Mouse (Mus musculus): Measurements from ENCODE around the gene Treh. TPM values are rescaled to one million over a fixed set of nuclear protein-coding genes. Genes with fewer than 3 reads are reported as not detected.

Gene Treh
- polyA plus RNA-seq, 1 experiment, result 0.15 TPM

DNA sequence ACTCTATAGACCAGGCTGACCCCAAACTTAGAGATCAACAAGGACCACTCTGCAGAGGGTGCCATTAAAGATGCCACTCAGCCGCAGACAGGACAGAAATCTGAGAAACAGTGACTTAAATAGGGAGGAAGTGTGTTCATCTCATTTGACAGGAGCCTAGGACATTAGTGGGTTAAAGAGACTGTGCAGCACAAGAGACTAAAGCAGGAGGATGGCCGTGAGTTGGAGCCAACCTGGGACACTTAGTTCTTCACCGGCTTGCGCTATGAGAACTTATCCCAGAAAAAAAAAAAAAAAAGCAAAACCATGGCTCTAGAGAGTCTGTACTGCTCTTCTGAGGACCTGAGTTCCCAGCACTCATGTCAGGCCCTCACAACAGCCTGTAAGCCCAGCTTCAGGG lies 25.4 kb upstream of the Treh start:
- no peak for DNase-seq
- no peak overlapping the region for H3K4me3 ChIP-seq (ENCODE audit: control insufficient read depth, insufficient read depth, low read length)
- WGBS, result 67% methylated on average over 4 of the region's 4 CpGs
- H3K4me1 ChIP-seq (replicated peaks; ENCODE audit: control insufficient read depth, insufficient read depth, low read length), result peaks cover 49% of the 10 kb centered on the region
- no peaks in the 10 kb centered on the region for H3K27me3 ChIP-seq (ENCODE audit: control insufficient read depth, insufficient read depth, low read length)
- no peak for TF ChIP-seq POLR2A (IDR thresholded peaks at IDR 0.05; ENCODE audit: control insufficient read depth, extremely low read depth, insufficient read depth, low read length, poor library complexity)
- no peak for TF ChIP-seq CTCF (IDR thresholded peaks at IDR 0.05; ENCODE audit: borderline replicate concordance, control insufficient read depth, extremely low read depth, insufficient read depth, low read length, poor library complexity)
- H3K36me3 ChIP-seq (ENCODE audit: control insufficient read depth, insufficient read depth, low read length), result no peaks in the 10 kb centered on the region
- H3K27ac ChIP-seq (ENCODE audit: control insufficient read depth, insufficient read depth, low read length), result no peak overlapping the region

DNA sequence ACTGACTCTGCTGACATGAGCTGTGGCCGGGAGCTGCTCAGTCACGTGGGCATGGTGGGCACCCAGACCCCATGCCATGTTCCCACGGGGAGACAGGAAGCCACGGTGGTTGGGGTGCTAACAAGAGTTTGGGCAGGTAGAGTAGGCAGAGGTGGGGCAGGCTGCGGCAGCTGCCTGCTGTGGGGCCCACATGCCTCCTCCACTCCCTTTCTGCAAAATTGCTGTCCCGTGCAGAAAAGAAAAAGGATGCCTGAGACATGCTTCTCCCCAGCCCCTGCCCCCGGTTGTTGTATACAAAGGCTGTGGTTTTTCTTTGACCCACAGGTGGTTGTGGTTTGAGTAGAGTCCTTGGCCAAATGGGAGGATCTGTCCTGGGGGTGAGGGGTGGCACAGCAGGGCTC lies 24.2 kb upstream of the Treh start:
- H3K4me1 ChIP-seq (replicated peaks; ENCODE audit: control insufficient read depth, insufficient read depth, low read length), result peaks cover 49% of the 10 kb centered on the region
- H3K27ac ChIP-seq (ENCODE audit: control insufficient read depth, insufficient read depth, low read length), result peak overlapping the region; percentile 3; the same call in 1 of the 2 replicates
- H3K36me3 ChIP-seq (ENCODE audit: control insufficient read depth, insufficient read depth, low read length), result no peaks in the 10 kb centered on the region
- H3K27me3 ChIP-seq (ENCODE audit: control insufficient read depth, insufficient read depth, low read length), result no peaks in the 10 kb centered on the region
- no peak overlapping the region for H3K4me3 ChIP-seq (ENCODE audit: control insufficient read depth, insufficient read depth, low read length)
- 12% methylated on average over 7 of the region's 7 CpGs for WGBS
- TF ChIP-seq POLR2A (IDR thresholded peaks at IDR 0.05; ENCODE audit: control insufficient read depth, extremely low read depth, insufficient read depth, low read length, poor library complexity) (no peak), CTCF (IDR thresholded peaks at IDR 0.05; ENCODE audit: borderline replicate concordance, control insufficient read depth, extremely low read depth, insufficient read depth, low read length, poor library complexity) (0 out of 2 replicates have a peak, but pooled peaks have one; percentile 32)
- peak; percentile 44 for DNase-seq

DNA sequence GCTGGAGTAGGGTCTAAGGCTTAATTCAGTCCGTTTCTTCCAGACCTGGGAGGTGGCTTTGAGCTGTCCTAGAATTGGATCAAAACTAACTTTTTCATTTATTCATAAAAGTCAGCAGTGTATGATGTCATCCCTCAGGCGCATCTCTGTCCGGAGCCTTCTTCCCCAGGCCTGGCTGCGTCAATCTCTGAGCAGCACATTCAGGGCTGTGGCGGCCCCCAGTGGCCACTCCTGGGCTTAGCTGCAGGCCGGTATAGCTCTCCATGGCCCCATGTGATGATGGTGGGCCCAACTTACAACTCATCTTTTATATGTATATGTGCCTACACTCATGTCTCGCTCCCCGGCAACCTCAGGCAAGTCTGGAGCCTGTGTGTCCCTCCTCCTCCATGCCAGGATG lies 21.0 kb upstream of the Treh start:
- Histone ChIP-seq H3K27ac (ENCODE audit: control insufficient read depth, insufficient read depth, low read length) (no peak overlapping the region), H3K4me3 (ENCODE audit: control insufficient read depth, insufficient read depth, low read length) (no peak overlapping the region), H3K4me1 (replicated peaks; ENCODE audit: control insufficient read depth, insufficient read depth, low read length) (peaks cover 30% of the 10 kb centered on the region), H3K27me3 (ENCODE audit: control insufficient read depth, insufficient read depth, low read length) (no peaks in the 10 kb centered on the region), H3K36me3 (ENCODE audit: control insufficient read depth, insufficient read depth, low read length) (no peaks in the 10 kb centered on the region)
- 25% methylated on average over 8 of the region's 8 CpGs for WGBS
- no peak for TF ChIP-seq POLR2A (IDR thresholded peaks at IDR 0.05; ENCODE audit: control insufficient read depth, extremely low read depth, insufficient read depth, low read length, poor library complexity)
- TF ChIP-seq CTCF (IDR thresholded peaks at IDR 0.05; ENCODE audit: borderline replicate concordance, control insufficient read depth, extremely low read depth, insufficient read depth, low read length, poor library complexity), result peak; percentile 90
- peak; percentile 79 for DNase-seq

DNA sequence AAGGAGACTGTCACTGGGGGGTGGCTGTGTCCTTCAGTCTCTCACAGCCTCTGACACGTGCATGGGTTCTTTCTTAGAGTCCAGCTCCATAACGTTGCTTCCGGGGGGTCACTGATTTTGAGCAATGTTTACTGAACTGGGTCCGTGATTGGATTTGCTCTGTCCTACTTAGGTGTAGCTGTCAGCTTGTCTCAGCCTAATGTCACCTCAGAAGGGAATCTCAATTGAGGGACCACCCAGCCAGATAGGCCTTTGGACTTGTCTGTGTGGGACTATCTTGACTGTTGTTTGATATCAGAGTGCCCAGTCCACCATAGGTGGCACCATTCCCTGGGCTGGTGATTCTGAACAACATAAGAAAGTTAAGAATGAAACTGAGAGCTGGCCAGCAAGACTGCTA lies 19.1 kb upstream of the Treh start:
- TF ChIP-seq POLR2A (IDR thresholded peaks at IDR 0.05; ENCODE audit: control insufficient read depth, extremely low read depth, insufficient read depth, low read length, poor library complexity) (no peak), CTCF (IDR thresholded peaks at IDR 0.05; ENCODE audit: borderline replicate concordance, control insufficient read depth, extremely low read depth, insufficient read depth, low read length, poor library complexity) (no peak)
- no peak for DNase-seq
- 97% methylated on average over 4 of the region's 4 CpGs for WGBS
- Histone ChIP-seq H3K36me3 (ENCODE audit: control insufficient read depth, insufficient read depth, low read length) (no peaks in the 10 kb centered on the region), H3K4me3 (ENCODE audit: control insufficient read depth, insufficient read depth, low read length) (no peak overlapping the region), H3K27ac (ENCODE audit: control insufficient read depth, insufficient read depth, low read length) (no peak overlapping the region), H3K4me1 (replicated peaks; ENCODE audit: control insufficient read depth, insufficient read depth, low read length) (peaks cover 18% of the 10 kb centered on the region), H3K27me3 (ENCODE audit: control insufficient read depth, insufficient read depth, low read length) (no peaks in the 10 kb centered on the region)

DNA sequence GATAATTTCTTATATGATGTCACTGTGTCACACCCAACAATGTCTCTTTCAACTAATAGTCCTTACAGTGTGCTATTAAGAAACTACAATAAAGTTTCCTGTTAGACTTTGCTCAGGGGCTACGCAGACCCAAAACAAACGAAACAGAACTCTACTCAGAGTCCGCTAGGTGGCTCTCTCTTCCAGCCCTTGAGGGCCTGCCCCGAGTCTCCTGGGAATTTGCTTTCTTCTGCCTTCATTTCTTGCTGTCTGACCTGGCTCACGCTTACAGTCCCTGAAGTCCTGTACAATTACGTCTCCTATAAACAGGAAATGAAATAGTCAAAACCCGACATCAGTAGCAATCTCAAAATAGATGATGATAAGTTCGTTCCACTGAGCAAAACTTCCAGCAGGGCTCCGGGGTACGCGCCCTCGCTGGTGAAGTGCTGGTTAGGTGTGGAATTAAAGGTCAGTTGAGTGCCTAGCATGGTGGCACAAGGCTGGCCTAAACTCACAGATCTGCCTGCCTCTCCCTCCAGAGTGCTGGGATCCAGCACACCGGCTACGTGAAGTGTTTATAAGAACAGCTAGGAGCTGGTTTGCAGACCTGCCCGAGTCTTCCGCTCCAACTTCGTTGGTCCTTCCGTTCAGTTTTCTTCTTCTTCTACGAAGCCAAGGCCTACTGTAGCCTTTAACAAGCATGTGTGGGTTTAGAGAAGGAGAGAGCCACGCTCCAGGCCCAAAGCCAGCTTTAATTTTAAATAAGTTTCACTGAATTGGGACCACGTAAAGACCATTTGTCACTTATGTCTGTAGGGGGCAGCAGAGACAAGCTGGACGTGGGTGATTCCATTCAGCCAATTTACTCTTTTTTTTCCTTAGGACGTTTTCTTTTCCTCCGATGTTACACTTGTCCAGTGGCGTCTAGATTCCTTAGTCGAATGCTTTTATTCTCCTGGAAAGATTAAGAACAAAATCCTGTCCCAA lies 17.7 kb upstream of the Treh start:
- peak; percentile 49 for DNase-seq
- no peak overlapping the region for H3K27ac ChIP-seq (ENCODE audit: control insufficient read depth, insufficient read depth, low read length)
- H3K36me3 ChIP-seq (ENCODE audit: control insufficient read depth, insufficient read depth, low read length), result no peaks in the 10 kb centered on the region
- H3K4me3 ChIP-seq (ENCODE audit: control insufficient read depth, insufficient read depth, low read length), result peak overlapping the region; percentile 8; the same call in 1 of the 2 replicates
- TF ChIP-seq CTCF (IDR thresholded peaks at IDR 0.05; ENCODE audit: borderline replicate concordance, control insufficient read depth, extremely low read depth, insufficient read depth, low read length, poor library complexity) (peak; percentile 57; the same call in 1 of the 2 replicates), POLR2A (IDR thresholded peaks at IDR 0.05; ENCODE audit: control insufficient read depth, extremely low read depth, insufficient read depth, low read length, poor library complexity) (no peak)
- 38% methylated on average over 26 of the region's 26 CpGs for WGBS
- no peaks in the 10 kb centered on the region for H3K27me3 ChIP-seq (ENCODE audit: control insufficient read depth, insufficient read depth, low read length)
- peaks cover 3% of the 10 kb centered on the region; the same call in 1 of the 2 replicates for H3K4me1 ChIP-seq (replicated peaks; ENCODE audit: control insufficient read depth, insufficient read depth, low read length)

DNA sequence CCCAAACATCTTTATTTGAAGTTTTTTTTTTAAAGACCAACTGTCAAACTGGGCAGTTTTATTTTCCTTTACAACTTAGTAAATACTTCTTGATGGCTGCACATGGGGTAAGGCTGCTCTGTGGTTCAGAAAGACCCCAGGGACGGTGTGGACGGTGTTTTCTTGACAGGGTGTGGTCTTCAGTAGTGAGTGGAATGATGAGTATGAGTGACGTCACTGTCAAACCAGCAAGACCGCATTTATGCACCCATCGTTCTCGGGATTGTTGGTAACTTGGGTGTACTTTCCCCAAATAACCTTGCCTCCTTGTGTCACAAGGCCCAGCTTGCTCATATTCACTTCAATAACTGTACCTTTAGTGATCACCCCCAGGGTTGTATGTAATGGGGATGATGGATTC lies 9.3 kb upstream of the Treh start:
- Histone ChIP-seq H3K27me3 (ENCODE audit: control insufficient read depth, insufficient read depth, low read length) (no peaks in the 10 kb centered on the region), H3K4me1 (replicated peaks; ENCODE audit: control insufficient read depth, insufficient read depth, low read length) (no peaks in the 10 kb centered on the region), H3K27ac (ENCODE audit: control insufficient read depth, insufficient read depth, low read length) (no peak overlapping the region), H3K4me3 (ENCODE audit: control insufficient read depth, insufficient read depth, low read length) (no peak overlapping the region), H3K36me3 (ENCODE audit: control insufficient read depth, insufficient read depth, low read length) (no peaks in the 10 kb centered on the region)
- no peak for DNase-seq
- TF ChIP-seq POLR2A (IDR thresholded peaks at IDR 0.05; ENCODE audit: control insufficient read depth, extremely low read depth, insufficient read depth, low read length, poor library complexity) (no peak), CTCF (IDR thresholded peaks at IDR 0.05; ENCODE audit: borderline replicate concordance, control insufficient read depth, extremely low read depth, insufficient read depth, low read length, poor library complexity) (no peak)
- 92% methylated on average over 6 of the region's 6 CpGs for WGBS
